Mouse (Mus musculus): ENCODE measurements around the gene Pcsk5. TPM values are rescaled to one million over a fixed set of nuclear protein-coding genes. Genes with fewer than 3 reads are reported as not detected.

Pcsk5 gene
- 10 to 100 TPM; 13.1 to 18.9 TPM for total RNA-seq (2021)
- long read RNA-seq, experiment 1, full-length matches to known transcripts: 6 of 7 reads
- long read RNA-seq, experiment 1, partial matches to known transcripts: 0 of 7 reads
- long read RNA-seq, experiment 1, other reads (novel, unspliced or antisense): 1 of 7 reads
- long read RNA-seq, experiment 2, full-length matches to known transcripts: 5 of 8 reads
- long read RNA-seq, experiment 2, partial matches to known transcripts: 2 of 8 reads
- long read RNA-seq, experiment 2, other reads (novel, unspliced or antisense): 1 of 8 reads

GRCm38 (mm10) chr19:17837471-17837859 is at the start of gene Pcsk5:
Pcsk5 (minus strand) TSS chr19:17837632.
- DNase-seq (ENCODE audit: low spot score in 2 of 2): peak; percentile 75 to 84
- intact Hi-C loops (cut with DNase I): loop anchor here (5.0 to 10.0 kb wide), 2 partner anchors 65 to 363 kb away; no protein-coding TSS in a partner anchor

DNA sequence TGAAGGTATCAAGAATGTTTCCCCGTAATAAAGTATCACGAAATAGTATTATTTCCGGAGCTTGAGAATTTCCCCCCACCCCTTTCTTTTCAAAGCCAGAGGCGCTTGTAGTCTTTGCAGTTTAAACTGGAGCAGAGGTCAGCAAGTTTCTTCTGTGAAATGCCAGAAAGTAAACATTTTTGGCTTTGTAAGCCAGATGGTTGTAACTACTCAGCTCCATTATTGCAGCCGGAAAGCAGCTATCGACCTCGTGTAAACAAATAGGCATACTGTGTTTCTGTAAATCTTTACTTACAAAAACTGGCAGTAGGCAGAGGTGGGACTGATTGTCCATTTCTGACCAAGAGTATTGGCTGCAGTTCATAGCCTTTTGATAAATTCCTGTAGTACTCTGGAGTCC is 38.4 kb upstream of the Pcsk5 start:
- DNase-seq (ENCODE audit: low spot score in 2 of 2): no peak
- intact Hi-C loops (cut with DNase I): no loop called here

DNA sequence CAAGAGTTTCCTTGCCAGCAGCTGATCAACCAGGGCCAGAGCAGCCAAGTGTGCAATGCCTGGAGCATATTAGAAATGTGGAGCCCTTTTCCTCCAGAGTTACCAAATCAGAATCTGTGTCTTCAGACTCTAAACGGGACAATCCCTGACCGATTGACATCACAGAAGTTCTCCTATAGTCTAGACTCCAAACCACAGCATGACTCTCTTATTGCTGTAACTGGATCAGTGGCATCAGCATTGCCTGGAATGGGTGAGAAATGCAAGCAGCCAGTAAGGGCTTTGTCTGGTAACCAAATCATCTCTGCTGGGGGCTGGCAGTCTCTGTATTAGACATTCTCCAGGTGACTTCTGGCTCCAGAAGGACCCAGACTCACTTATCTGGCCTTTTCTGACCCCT is 37.0 kb upstream of the Pcsk5 start:
- no peak for DNase-seq (ENCODE audit: low spot score in 2 of 2)
- intact Hi-C loops (cut with DNase I): no loop called here

DNA sequence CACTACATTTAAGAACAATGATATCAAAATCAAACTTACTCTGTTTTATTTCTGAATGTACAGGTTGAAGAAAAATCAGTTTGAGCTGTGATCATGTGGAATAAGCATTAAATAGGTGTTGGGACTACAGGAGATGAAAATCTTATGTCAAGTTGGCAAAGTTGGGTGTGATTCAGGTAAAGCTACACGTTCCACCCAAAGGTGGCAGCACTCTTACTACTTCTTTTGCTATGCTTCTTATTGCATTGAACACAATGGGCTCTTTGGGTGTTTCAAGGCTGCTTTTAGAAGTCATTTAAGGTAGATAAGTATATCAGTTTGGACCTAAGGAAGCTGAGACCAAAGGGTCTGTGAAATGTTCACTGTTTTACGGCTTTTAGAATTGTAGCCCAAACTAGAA is 36.3 kb upstream of the Pcsk5 start:
- no peak for DNase-seq (ENCODE audit: low spot score in 2 of 2)
- intact Hi-C loops (cut with DNase I): no loop called here

DNA sequence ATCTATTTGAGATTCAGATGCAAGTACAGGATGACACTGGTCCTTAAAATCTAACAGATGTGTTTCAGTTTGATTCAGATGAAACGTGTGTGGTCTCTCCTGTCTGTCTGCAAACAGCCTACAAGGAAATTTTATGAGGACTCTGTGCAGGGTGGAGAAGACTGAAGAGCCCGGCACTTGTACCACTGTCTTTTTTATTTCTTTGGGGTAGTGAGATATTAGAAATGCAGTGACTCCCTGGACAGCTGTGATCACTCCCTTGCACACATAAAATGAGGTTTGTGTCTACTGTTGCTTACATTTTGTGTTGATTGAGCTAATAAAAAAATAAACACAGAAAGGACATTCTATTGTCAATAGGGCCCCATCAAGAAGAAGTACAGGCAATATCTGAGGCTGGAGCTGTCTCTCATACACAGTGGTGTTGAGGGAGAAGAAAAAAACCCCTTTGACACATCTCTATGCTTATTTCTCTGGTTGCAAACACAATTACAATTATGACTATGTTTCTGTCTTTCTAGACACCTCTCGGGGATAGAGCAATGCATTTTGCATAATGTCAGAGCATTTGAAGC is 29.0 kb upstream of the Pcsk5 start:
- intact Hi-C loops (cut with DNase I): no loop called here
- DNase-seq (ENCODE audit: low spot score in 2 of 2): no peak

- intact Hi-C loops (cut with DNase I): no loop called here
- no peak for DNase-seq (ENCODE audit: low spot score in 2 of 2)
These were observed 23.1 kb upstream of the Pcsk5 start for GRCm38 (mm10) chr19:17860351-17861014.

DNA sequence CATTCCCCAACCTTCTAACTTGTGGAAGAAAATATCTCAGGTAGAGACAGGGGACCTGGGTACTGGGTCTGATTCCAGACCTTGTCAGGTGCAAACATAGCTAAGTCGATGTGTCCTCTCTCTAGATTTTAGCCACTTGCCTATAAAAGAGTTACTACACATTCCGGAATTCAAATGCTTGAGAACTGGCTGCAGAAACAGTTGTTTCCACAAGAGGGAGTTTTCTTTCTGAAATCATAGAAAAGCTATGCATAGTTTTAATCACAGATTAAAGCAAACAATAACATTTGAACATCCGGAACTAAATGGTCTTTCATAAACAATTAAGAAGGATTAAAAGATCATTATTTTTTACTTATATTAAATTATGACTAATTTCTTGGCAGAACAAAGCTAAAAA is 19.3 kb upstream of the Pcsk5 start:
- peak; percentile 44 to 59 for DNase-seq (ENCODE audit: low spot score in 2 of 2)
- intact Hi-C loops (cut with DNase I): loop anchor here (5.0 kb wide), 1 partner anchor 691 kb away; no protein-coding TSS in a partner anchor

- intact Hi-C loops (cut with DNase I): no loop called here
- DNase-seq (ENCODE audit: low spot score in 2 of 2): no peak
These were observed 11.0 kb upstream of the Pcsk5 start for GRCm38 (mm10) chr19:17848417-17848816.

DNA sequence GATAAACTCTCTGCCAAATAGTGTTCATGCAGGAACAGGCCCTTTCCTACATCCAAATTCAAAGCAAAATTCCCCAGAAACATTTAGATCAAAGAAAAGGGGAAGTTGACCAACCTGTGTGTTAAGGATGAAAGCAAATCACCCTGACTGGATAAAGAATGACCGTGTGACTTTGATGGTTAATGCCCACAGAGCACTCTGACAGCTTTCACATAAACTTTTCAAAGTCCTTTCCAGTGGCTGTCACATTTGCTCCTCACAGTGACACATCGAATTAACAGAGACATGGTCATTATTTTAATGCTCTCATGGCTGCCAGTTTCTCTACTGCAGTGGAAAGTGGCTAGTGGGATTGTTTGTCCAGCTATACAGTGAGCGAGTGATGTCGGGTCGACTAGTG is 8.5 kb upstream of the Pcsk5 start:
- intact Hi-C loops (cut with DNase I): no loop called here
- DNase-seq (ENCODE audit: low spot score in 2 of 2): no peak

DNA sequence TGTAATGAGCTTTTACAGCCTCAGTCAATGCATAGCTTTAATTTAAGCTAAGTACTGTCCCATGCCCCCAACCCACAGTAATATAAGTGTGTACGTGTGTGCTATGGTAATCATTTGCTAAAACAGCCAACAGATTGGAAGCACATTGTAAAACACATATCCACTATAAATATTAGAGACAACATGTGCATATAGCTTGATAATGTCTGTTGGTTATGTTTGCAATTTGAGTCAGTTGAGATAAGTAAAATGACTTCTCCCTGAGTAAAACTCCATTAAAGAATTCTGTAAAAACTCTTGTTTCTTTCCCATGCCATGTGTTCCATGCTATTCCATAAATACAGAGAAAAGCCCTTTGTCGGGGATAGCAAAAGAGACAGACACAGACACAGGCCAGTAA is 4.2 kb upstream of the Pcsk5 start:
- no peak for DNase-seq (ENCODE audit: low spot score in 2 of 2)
- intact Hi-C loops (cut with DNase I): no loop called here

DNA sequence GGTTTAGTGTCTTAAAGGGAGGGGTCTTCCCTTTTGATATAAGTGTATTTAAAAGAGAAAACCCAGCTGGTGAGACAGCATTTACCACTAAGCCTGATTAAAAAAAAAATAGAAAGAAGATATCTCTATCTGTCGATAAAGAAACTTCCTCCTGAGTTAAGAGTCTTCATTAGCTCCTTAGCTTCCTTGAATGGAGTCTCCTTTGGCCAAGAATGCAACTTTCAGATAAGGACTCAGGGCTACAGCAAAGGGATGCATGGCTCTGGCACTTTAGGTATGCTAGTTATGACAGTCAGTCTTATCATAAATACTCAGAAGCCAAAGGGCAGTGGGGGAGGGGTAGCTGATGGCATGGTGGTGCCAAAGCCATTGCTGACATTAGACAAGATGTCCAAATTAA is 2.4 kb upstream of the Pcsk5 start:
- no peak for DNase-seq (ENCODE audit: low spot score in 2 of 2)
- intact Hi-C loops (cut with DNase I): loop anchor here (5.0 to 10.0 kb wide), 2 partner anchors 68 to 365 kb away; no protein-coding TSS in a partner anchor

DNA sequence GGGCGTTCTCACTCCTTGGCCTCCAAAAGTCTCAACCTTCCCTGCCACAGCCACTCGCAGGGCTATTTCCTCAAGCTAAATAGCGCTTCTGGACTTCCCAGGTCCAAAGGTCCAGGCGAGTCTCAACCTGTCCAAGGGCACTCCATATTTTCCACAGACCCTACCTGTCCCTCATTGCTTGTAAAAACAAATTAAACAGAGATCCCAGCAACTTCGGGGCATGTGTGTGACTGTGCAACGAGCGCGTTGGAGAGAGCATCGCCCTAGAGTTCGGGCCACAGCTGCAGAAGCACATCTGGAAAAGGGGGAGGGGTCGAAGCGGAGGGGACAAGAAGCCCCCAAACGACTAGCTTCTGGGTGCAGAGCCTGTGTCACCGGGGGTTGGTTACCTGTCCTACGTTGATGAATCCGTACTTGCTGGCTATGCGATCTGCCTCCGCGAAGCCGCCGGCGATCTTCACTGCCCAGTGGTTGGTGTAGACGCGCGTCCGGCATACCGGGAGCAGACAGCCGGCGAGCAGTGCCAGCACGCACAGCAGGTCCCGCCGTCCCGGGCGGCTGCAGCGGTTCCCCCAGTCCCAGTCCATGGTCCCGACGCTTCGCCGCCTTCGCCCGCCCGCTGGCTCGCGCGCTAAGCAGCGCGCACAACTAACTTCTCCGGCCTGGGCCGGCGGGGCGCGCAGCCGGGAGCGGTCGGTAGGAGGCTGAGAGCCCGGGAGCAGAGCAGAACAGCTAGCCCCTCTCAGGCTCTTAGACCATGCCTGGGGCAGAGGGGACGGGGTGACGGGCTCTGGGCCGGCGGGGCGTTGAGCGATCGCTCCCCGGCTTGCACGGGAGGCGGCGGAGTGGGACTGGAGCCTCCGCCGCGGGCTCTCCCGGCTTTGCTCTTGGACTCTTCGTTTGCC is 614 bp downstream of the Pcsk5 start:
- intact Hi-C loops (cut with DNase I): loop anchor here (5.0 to 10.0 kb wide), 2 partner anchors 65 to 362 kb away; no protein-coding TSS in a partner anchor
- peak in 1 of 2 experiments; percentile 23 for DNase-seq (ENCODE audit: low spot score in 2 of 2)

DNA sequence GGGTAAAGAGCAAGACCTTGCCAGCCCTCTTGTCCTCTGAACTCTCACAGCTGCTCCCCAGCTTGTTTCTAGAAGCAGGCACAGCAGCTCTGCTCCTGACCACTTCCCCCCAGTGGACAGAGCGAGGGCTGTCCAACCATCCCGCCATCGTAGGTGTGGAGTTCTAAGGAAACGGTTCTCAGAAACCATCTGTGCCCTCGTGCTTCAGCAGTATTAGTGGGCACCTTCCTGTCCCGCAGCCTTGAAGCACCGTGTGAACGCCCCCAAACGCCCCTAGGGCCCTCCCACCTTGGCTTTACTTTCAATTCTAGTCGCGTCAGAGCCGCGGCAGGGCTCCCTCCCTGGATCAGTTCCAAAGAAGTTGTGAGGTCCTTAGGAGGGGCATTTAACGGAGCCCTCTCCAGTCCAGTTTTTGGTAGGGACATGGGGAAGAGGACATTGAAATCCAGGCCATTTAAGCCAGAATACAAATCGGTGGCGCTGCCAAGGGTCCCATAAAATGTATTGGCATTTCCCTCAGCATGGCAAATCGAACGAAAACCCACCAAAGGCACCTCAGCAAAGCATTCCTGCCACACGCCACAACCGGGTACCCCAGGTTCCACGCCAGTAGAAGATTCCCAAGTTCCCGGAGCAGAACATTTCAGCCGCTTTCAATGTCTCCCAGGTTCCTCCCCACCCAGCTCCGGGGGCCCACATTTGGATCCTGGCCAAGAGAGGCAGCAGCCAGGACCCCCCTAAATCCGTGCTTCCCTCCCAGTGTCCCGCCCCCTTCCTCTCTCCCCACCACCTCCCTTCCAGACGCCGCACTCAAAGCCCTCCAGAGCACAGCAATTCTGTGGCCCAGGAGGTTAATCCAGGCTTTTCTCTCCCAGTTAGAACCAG is 1.5 kb downstream of the Pcsk5 start:
- intact Hi-C loops (cut with DNase I): loop anchor here (5.0 to 10.0 kb wide), 2 partner anchors 64 to 361 kb away; no protein-coding TSS in a partner anchor
- DNase-seq (ENCODE audit: low spot score in 2 of 2): no peak

- DNase-seq (ENCODE audit: low spot score in 2 of 2): no peak
- intact Hi-C loops (cut with DNase I): loop anchor here (5.0 to 10.0 kb wide), 2 partner anchors 63 to 360 kb away; no protein-coding TSS in a partner anchor
These were observed 2.5 kb downstream of the Pcsk5 start for GRCm38 (mm10) chr19:17834894-17835293.

GRCm38 (mm10) chr19:17831376-17831775 is 6.1 kb downstream of the Pcsk5 start:
- DNase-seq (ENCODE audit: low spot score in 2 of 2): no peak
- intact Hi-C loops (cut with DNase I): loop anchor here (10.0 kb wide), 1 partner anchor 357 kb away; no protein-coding TSS in a partner anchor

- DNase-seq (ENCODE audit: low spot score in 2 of 2): no peak
- intact Hi-C loops (cut with DNase I): no loop called here
These were observed 9.0 kb downstream of the Pcsk5 start for GRCm38 (mm10) chr19:17828414-17828813.

GRCm38 (mm10) chr19:17826694-17827093 is 10.7 kb downstream of the Pcsk5 start:
- intact Hi-C loops (cut with DNase I): no loop called here
- DNase-seq (ENCODE audit: low spot score in 2 of 2): no peak

DNA sequence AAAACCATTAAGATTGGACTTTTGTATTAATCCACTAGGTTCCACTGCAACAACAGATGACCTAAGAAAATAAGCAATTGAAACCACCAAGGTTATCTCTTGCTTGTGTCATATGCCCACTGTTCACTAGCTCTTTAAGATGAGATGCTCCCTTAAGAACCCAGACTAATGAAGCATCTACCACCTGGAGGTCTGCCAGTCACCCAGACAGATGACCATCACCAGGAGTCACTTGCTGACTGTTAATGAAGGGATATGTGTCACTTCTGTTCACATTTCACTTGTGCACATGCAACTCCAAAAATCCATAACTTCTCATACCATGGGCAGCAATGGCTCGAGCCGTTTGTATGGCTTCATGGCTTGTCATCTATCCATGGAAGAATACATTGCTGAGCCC is 17.4 kb downstream of the Pcsk5 start:
- intact Hi-C loops (cut with DNase I): no loop called here
- DNase-seq (ENCODE audit: low spot score in 2 of 2): no peak

Data from left cerebral cortex, postnatal 14 days (tissue).